Mouse (Mus musculus) Patski (cell line): ENCODE data around the gene Ovca2. TPM values are rescaled to one million over a fixed set of nuclear protein-coding genes. Genes with fewer than 3 reads are reported as not detected.
"Not testable (repeated sequence)": the region's sequence is repeated elsewhere in the genome, so short reads cannot be mapped to it uniquely, and the experiment has no call there.

Experiments used
- ATAC-seq: fragments of 100-300 bp; one replicate; pipeline ENCODE4 v1.8.0; 2021
- CTCF ChIA-PET: fragments of 350-600 bp; sonication (Branson Sonifier 250); formaldehyde crosslinking; loops from one replicate; lab custom pipeline; 2022; ENCODE audit warnings: inconsistent platforms; lab: Charles Lee
- POLR2A ChIA-PET: fragments of 350-600 bp; sonication (Branson Sonifier 250); formaldehyde crosslinking; loops from one replicate; lab custom pipeline; 2022; ENCODE audit warnings: antibody characterized with exemption, inconsistent platforms; lab: Charles Lee
- DNase-seq: peaks from one replicate; pipeline ENCODE4 v3.0.0-alpha.2; 2011; ENCODE audit warnings: low read depth, low spot score
- H3K27me3 ChIP-seq: fragments of 371-371 bp; one replicate; pipeline ENCODE4 v1.5.1; 2021
- CTCF ChIP-seq: fragments of 100-300 bp; IDR thresholded peaks from one replicate; pipeline ENCODE4 v1.5.1; 2021
- in situ Hi-C: fragments of 300-500 bp; cut with MboI; formaldehyde crosslinking; loops from 3 replicates; pipeline ENCODE4 v1.11.1; 2018; ENCODE audit warnings: low pct_unique_long_range_greater_than_20kb, mixed read lengths
- polyA plus RNA-seq: library from polyadenylated mRNA; unstranded; gene quantifications from one replicate; pipeline ENCODE4 v1.2.3, GENCODE M21; 2021

Gene Ovca2
- polyA plus RNA-seq, 1 experiment from 2014 or later = 20.4 TPM

- no peak for TF ChIP-seq CTCF
- H3K27me3 ChIP-seq = peaks cover 9% of the 10 kb centered on the region
- ATAC-seq (peak; percentile 54), DNase-seq (peak; percentile 47)
- ChIA-PET CTCF (interaction anchor here (0.7 to 2.7 kb wide), 4 partner anchors 20 to 103 kb away, joined by 3 to 21 read pairs (median 4); no protein-coding TSS in a partner anchor), POLR2A (interaction anchor here (0.7 to 1.8 kb wide), 3 partner anchors 10 to 42 kb away, joined by 3 to 4 read pairs (median 3); partner anchors contain the start of gene Ovca2)
- in situ Hi-C loops = loop anchor here (5.0 kb wide), 2 partner anchors 37 to 102 kb away; no protein-coding TSS in a partner anchor
Measured at GRCm38 (mm10) chr11:75190371-75190724, 11.7 kb upstream of the Ovca2 start.

GRCm38 (mm10) chr11:75189713-75190370 is 11.2 kb upstream of the Ovca2 start:
- DNase-seq (no peak), ATAC-seq (peak; percentile 15)
- ChIA-PET CTCF (interaction anchor here (2.7 kb wide), 1 partner anchor 100 kb away, joined by 21 read pairs; no protein-coding TSS in a partner anchor), POLR2A (interaction anchor here (1.8 kb wide), 1 partner anchor 9 kb away, joined by 4 read pairs; no protein-coding TSS in a partner anchor)
- H3K27me3 ChIP-seq = peaks cover 8% of the 10 kb centered on the region
- TF ChIP-seq CTCF = no peak
- in situ Hi-C loops = loop anchor here (5.0 kb wide), 2 partner anchors 37 to 102 kb away; no protein-coding TSS in a partner anchor

GRCm38 (mm10) chr11:75184986-75185385 is 6.4 kb upstream of the Ovca2 start:
- no peak for TF ChIP-seq CTCF
- ATAC-seq (no peak), DNase-seq (peak; percentile 54)
- POLR2A ChIA-PET = interaction anchor here (0.7 to 1.5 kb wide), 3 partner anchors 9 to 217 kb away, joined by 3 read pairs; no protein-coding TSS in a partner anchor
- CTCF ChIA-PET = interaction anchor here (0.8 kb wide), 1 partner anchor 10 kb away, joined by 4 read pairs; no protein-coding TSS in a partner anchor
- H3K27me3 ChIP-seq = no peaks in the 10 kb centered on the region
- in situ Hi-C loops = loop anchor here (5.0 kb wide), 2 partner anchors 212 to 382 kb away; no protein-coding TSS in a partner anchor

- in situ Hi-C loops = loop anchor here (5.0 kb wide), 2 partner anchors 213 to 383 kb away; no protein-coding TSS in a partner anchor
- ATAC-seq = no peak
- H3K27me3 ChIP-seq = no peaks in the 10 kb centered on the region
- DNase-seq = no peak
- ChIA-PET POLR2A (interaction anchor here (1.1 to 1.5 kb wide), 2 partner anchors 8 to 218 kb away, joined by 3 read pairs; no protein-coding TSS in a partner anchor), CTCF (interaction anchor here (0.8 kb wide), 1 partner anchor 9 kb away, joined by 4 read pairs; no protein-coding TSS in a partner anchor)
- TF ChIP-seq CTCF = no peak
Measured at GRCm38 (mm10) chr11:75184573-75184972, 5.9 kb upstream of the Ovca2 start.

- no peaks in the 10 kb centered on the region for H3K27me3 ChIP-seq
- no peak for TF ChIP-seq CTCF
- ChIA-PET POLR2A (interaction anchor here (0.7 to 1.5 kb wide), 3 partner anchors 8 to 226 kb away, joined by 3 read pairs; no protein-coding TSS in a partner anchor), CTCF (interaction anchor here (0.8 kb wide), 1 partner anchor 9 kb away, joined by 4 read pairs; no protein-coding TSS in a partner anchor)
- in situ Hi-C loops = loop anchor here (5.0 kb wide), 2 partner anchors 213 to 383 kb away; no protein-coding TSS in a partner anchor
- ATAC-seq (no peak), DNase-seq (no peak)
Measured at GRCm38 (mm10) chr11:75183917-75184570, 5.4 kb upstream of the Ovca2 start.

GRCm38 (mm10) chr11:75178011-75178410 is 624 bp downstream of the Ovca2 start:
- in situ Hi-C loops = loop anchor here (10.0 kb wide), 1 partner anchor 287 kb away; the partner anchor contains the start of gene Tlcd2
- no peak for DNase-seq
- CTCF ChIA-PET = interaction anchor here (1.6 to 3.2 kb wide), 2 partner anchors 113 to 115 kb away, joined by 3 to 22 read pairs; no protein-coding TSS in a partner anchor
- no peak for TF ChIP-seq CTCF
- no peaks in the 10 kb centered on the region for H3K27me3 ChIP-seq
- POLR2A ChIA-PET = interaction anchor here (1.3 to 1.7 kb wide), 3 partner anchors 13 to 22 kb away, joined by 3 to 7 read pairs (median 3); partner anchors contain the start of gene Dph1
- no peak for ATAC-seq

- in situ Hi-C loops = loop anchor here (10.0 kb wide), 1 partner anchor 290 kb away; the partner anchor contains the start of gene Tlcd2
- DNase-seq, POLR2A ChIA-PET, H3K27me3 ChIP-seq, ATAC-seq: not testable (repeated sequence)
- CTCF ChIA-PET = interaction anchor here (1.2 kb wide), 1 partner anchor 10 kb away, joined by 4 read pairs; no protein-coding TSS in a partner anchor
Measured at GRCm38 (mm10) chr11:75174574-75174973, 4.1 kb downstream of the Ovca2 start.

- in situ Hi-C loops = loop anchor here (10.0 kb wide), 1 partner anchor 291 kb away; the partner anchor contains the start of gene Tlcd2
- no peak for ATAC-seq
Measured at GRCm38 (mm10) chr11:75173799-75174165, 4.9 kb downstream of the Ovca2 start.

GRCm38 (mm10) chr11:75173095-75173798 is 5.4 kb downstream of the Ovca2 start:
- in situ Hi-C loops = loop anchor here (10.0 kb wide), 1 partner anchor 292 kb away; the partner anchor contains the start of gene Tlcd2
- POLR2A ChIA-PET = interaction anchor here (0.5 kb wide), 1 partner anchor 235 kb away, joined by 3 read pairs; no protein-coding TSS in a partner anchor
- peak; percentile 21 for ATAC-seq

More at GRCm38 (mm10) chr11:75173799-75174165, 4.9 kb downstream of the Ovca2 start:
- no peak for TF ChIP-seq CTCF
- H3K27me3 ChIP-seq = no peaks in the 10 kb centered on the region
- ChIA-PET POLR2A (no interaction called here), CTCF (no interaction called here)
- DNase-seq = no peak

More at GRCm38 (mm10) chr11:75173095-75173798, 5.4 kb downstream of the Ovca2 start:
- TF ChIP-seq CTCF = no peak
- no peak for DNase-seq
- no peaks in the 10 kb centered on the region for H3K27me3 ChIP-seq
- CTCF ChIA-PET = interaction anchor here (1.0 kb wide), 1 partner anchor 192 kb away, joined by 3 read pairs; no protein-coding TSS in a partner anchor
